Mouse (Mus musculus) forebrain, postnatal 0 days (tissue): ENCODE measurements around the gene Serpinh1. TPM values are rescaled to one million over a fixed set of nuclear protein-coding genes. Genes with fewer than 3 reads are reported as not detected.
A peak's percentile ranks its signal among the peaks of the same experiment; 100 is the strongest.

Source experiments
- ATAC-seq: fragments of 200-750 bp; cut with Nextera tagmentation; 2 replicates; pipeline ENCODE4 v1.8.0; 2017; ENCODE audit warnings: mild to moderate bottlenecking, moderate library complexity
- DNase-seq: peaks from one replicate; pipeline ENCODE4 v3.0.0-alpha.2; 2015
- H3K27ac ChIP-seq: fragments of 300-500 bp; sonication (generic); 2 replicates; pipeline ENCODE4 v1.5.1; 2014; ENCODE audit warnings: low read depth, mild to moderate bottlenecking, antibody characterized with exemption, low read length, moderate library complexity, mixed read lengths
- H3K27me3 ChIP-seq: fragments of 300-500 bp; sonication (generic); 2 replicates; pipeline ENCODE4 v1.6.1; 2014; ENCODE audit warnings: mild to moderate bottlenecking, low read length, mixed read lengths; ENCODE audit not compliant: insufficient read depth
- H3K36me3 ChIP-seq: fragments of 300-500 bp; sonication (generic); 2 replicates; pipeline ENCODE4 v1.6.1; 2014; ENCODE audit warnings: mild to moderate bottlenecking, moderate library complexity; ENCODE audit not compliant: insufficient read depth
- H3K4me1 ChIP-seq: fragments of 300-500 bp; sonication (generic); 2 replicates; pipeline ENCODE4 v1.6.1; 2014; ENCODE audit warnings: antibody characterized with exemption; ENCODE audit not compliant: insufficient read depth
- H3K4me2 ChIP-seq: fragments of 300-500 bp; sonication (generic); 2 replicates; pipeline ENCODE4 v1.6.1; 2014; ENCODE audit warnings: low read depth, mild to moderate bottlenecking, moderate library complexity
- H3K4me3 ChIP-seq: fragments of 300-500 bp; sonication (generic); 2 replicates; pipeline ENCODE4 v1.5.1; 2014; ENCODE audit warnings: low read depth, low read length, mixed read lengths
- H3K9ac ChIP-seq: fragments of 300-500 bp; sonication (generic); 2 replicates; pipeline ENCODE4 v1.6.1; 2014; ENCODE audit warnings: mild to moderate bottlenecking
- H3K9me3 ChIP-seq: fragments of 300-500 bp; sonication (generic); 2 replicates; pipeline ENCODE4 v1.6.1; 2016; ENCODE audit warnings: low read length
- CTCF ChIP-seq: sonication (generic); IDR thresholded peaks from 2 replicates; pipeline ENCODE4 v1.5.1; 2016; ENCODE audit warnings: antibody characterized with exemption, control low read depth, low read depth
- WGBS: fragments of 180-500 bp; shearing (Covaris S2); extraction: QIAGEN DNeasy Blood & Tissue Kit; methylation state at CpG from one replicate; pipeline ENCODE4 v1.1.7; 2014; 5-methylcytosine and 5-hydroxymethylcytosine counted together
- polyA plus RNA-seq: library from polyadenylated mRNA; unstranded; fragments of >200 nt; fragmentation: Nextera tagmentation; extraction: Ambion mirVana; gene quantifications from 2 replicates; pipeline ENCODE4 v1.2.1, GENCODE M21; 2015
- total RNA-seq: library from RNA; depleted of rRNA; stranded (reverse); fragments of >200 nt; gene quantifications from 2 replicates; pipeline ENCODE4 v1.2.3, GENCODE M21; 2014

Serpinh1 gene
- total and polyA plus RNA-seq, 2 experiments from 2014 or later, result 117 to 160 TPM

- peaks cover 28% of the 10 kb centered on the region for H3K4me1 ChIP-seq
- no peak for DNase-seq
- no peak overlapping the region for H3K27ac ChIP-seq
- no peaks in the 10 kb centered on the region for H3K27me3 ChIP-seq
- H3K9ac ChIP-seq, result peak overlapping the region; percentile 73
- peaks cover 11% of the 10 kb centered on the region for H3K36me3 ChIP-seq
- 53% methylated on average over 5 of the region's 5 CpGs for WGBS
- H3K4me2 ChIP-seq, result peak overlapping the region; percentile 77
- H3K4me3 ChIP-seq, result peak overlapping the region; percentile 68
- no peaks in the 10 kb centered on the region for H3K9me3 ChIP-seq
- TF ChIP-seq CTCF, result no peak
- ATAC-seq, result no peak
Measured at GRCm38 (mm10) chr7:99383246-99383645, 30.2 kb upstream of the Serpinh1 start.

- no peak for TF ChIP-seq CTCF
- peak overlapping the region; percentile 73 for H3K9ac ChIP-seq
- H3K36me3 ChIP-seq, result peaks cover 5% of the 10 kb centered on the region; the same call in 1 of the 2 replicates
- H3K27me3 ChIP-seq, result no peaks in the 10 kb centered on the region
- no peak for ATAC-seq
- peak; percentile 17 for DNase-seq
- no peak overlapping the region for H3K27ac ChIP-seq
- H3K4me2 ChIP-seq, result peak overlapping the region; percentile 77
- H3K4me3 ChIP-seq, result peak overlapping the region; percentile 68
- peaks cover 28% of the 10 kb centered on the region for H3K4me1 ChIP-seq
- H3K9me3 ChIP-seq, result no peaks in the 10 kb centered on the region
- WGBS, result 9% methylated on average over 30 of the region's 30 CpGs
Measured at GRCm38 (mm10) chr7:99382088-99383000, 29.3 kb upstream of the Serpinh1 start.

- Histone ChIP-seq H3K4me3 (peak within 1 kb of the TSS; percentile 68), H3K27me3 (no peaks in the 10 kb centered on the region), H3K4me1 (peaks cover 28% of the 10 kb centered on the region), H3K27ac (peak within 1 kb of the TSS; percentile 95), H3K4me2 (peak within 1 kb of the TSS; percentile 77), H3K36me3 (no peaks in the 10 kb centered on the region), H3K9ac (peak within 1 kb of the TSS; percentile 73), H3K9me3 (no peaks in the 10 kb centered on the region)
- ATAC-seq, result peak; percentile 95
- under 1% methylated on average over 73 of the region's 73 CpGs for WGBS
- peak; percentile 98 for DNase-seq
- no peak for TF ChIP-seq CTCF
Measured at GRCm38 (mm10) chr7:99381214-99382087, 28.4 kb upstream of the Serpinh1 start, which contains the start of gene Gdpd5. TSS of gene Gdpd5 (plus strand) at chr7:99381414.

- peak overlapping the region; percentile 68 for H3K4me3 ChIP-seq
- no peaks in the 10 kb centered on the region for H3K36me3 ChIP-seq
- peak overlapping the region; percentile 77 for H3K4me2 ChIP-seq
- DNase-seq (peak; percentile 82), ATAC-seq (peak; percentile 68)
- under 1% methylated on average over 24 of the region's 24 CpGs for WGBS
- peaks cover 23% of the 10 kb centered on the region for H3K4me1 ChIP-seq
- peak overlapping the region; percentile 95 for H3K27ac ChIP-seq
- H3K9me3 ChIP-seq, result no peaks in the 10 kb centered on the region
- H3K27me3 ChIP-seq, result no peaks in the 10 kb centered on the region
- peak overlapping the region; percentile 73 for H3K9ac ChIP-seq
- TF ChIP-seq CTCF, result peak; percentile 75
Measured at GRCm38 (mm10) chr7:99380491-99381213, 27.6 kb upstream of the Serpinh1 start.

GRCm38 (mm10) chr7:99378870-99379269 is 25.8 kb upstream of the Serpinh1 start:
- H3K4me3 ChIP-seq, result no peak overlapping the region
- H3K36me3 ChIP-seq, result no peaks in the 10 kb centered on the region
- WGBS, result 79% methylated on average over 8 of the region's 8 CpGs
- H3K9me3 ChIP-seq, result no peaks in the 10 kb centered on the region
- H3K4me2 ChIP-seq, result no peak overlapping the region
- ATAC-seq (no peak), DNase-seq (no peak)
- TF ChIP-seq CTCF, result no peak
- no peaks in the 10 kb centered on the region for H3K27me3 ChIP-seq
- H3K4me1 ChIP-seq, result peaks cover 10% of the 10 kb centered on the region
- H3K27ac ChIP-seq, result no peak overlapping the region
- H3K9ac ChIP-seq, result no peak overlapping the region

GRCm38 (mm10) chr7:99375455-99375854 is 22.4 kb upstream of the Serpinh1 start:
- H3K36me3 ChIP-seq, result no peaks in the 10 kb centered on the region
- 5% methylated on average over 4 of the region's 4 CpGs for WGBS
- peak; percentile 84 for TF ChIP-seq CTCF
- peak; percentile 84 for DNase-seq
- no peaks in the 10 kb centered on the region for H3K27me3 ChIP-seq
- H3K9ac ChIP-seq, result no peak overlapping the region
- H3K27ac ChIP-seq, result no peak overlapping the region
- no peak for ATAC-seq
- no peaks in the 10 kb centered on the region for H3K9me3 ChIP-seq
- no peaks in the 10 kb centered on the region; the same call in 1 of the 2 replicates for H3K4me1 ChIP-seq
- H3K4me3 ChIP-seq, result no peak overlapping the region
- no peak overlapping the region for H3K4me2 ChIP-seq
